ENCODE assay signal across 7 mouse cellular contexts in genomic region chr14:25707691-25708181, GRCm38 (mm10). TPM values are rescaled to one million over a fixed set of nuclear protein-coding genes. Genes with fewer than 3 reads are reported as not detected.
DNase-seq lines count a peak whose midpoint lies in the region; ATAC-seq and TF ChIP-seq lines count a peak whose summit lies in the region.

No protein-coding gene starts in this region.

- H3K27me3 ChIP-seq in heart, embryonic 10.5 days (ENCODE audit: insufficient read depth, poor library complexity, severe bottlenecking): no peaks in the 10 kb centered on the region
- no peaks in the 10 kb centered on the region for H3K27me3 ChIP-seq in thymus, adult 2 months (ENCODE audit: control insufficient read depth, insufficient read depth, low read length)

- no peak for TF ChIP-seq POLR2A in thymus, adult 2 months (IDR thresholded peaks at IDR 0.05; ENCODE audit: control insufficient read depth, extremely low read depth, insufficient read depth, low read length, poor library complexity)

- no peak for TF ChIP-seq CTCF in thymus, adult 2 months (IDR thresholded peaks at IDR 0.05; ENCODE audit: borderline replicate concordance, control insufficient read depth, extremely low read depth, insufficient read depth, low read length, poor library complexity)

- ATAC-seq in common myeloid progenitor, adult 5-6 weeks (replicated peaks; ENCODE audit: low read depth, poor library complexity, severe bottlenecking): peak; percentile 85

- no peaks in the 10 kb centered on the region for H3K9me3 ChIP-seq in heart, embryonic 10.5 days

- H3K4me1 ChIP-seq in heart, embryonic 10.5 days: peaks cover 50% of the 10 kb centered on the region
- H3K4me1 ChIP-seq in thymus, adult 2 months (replicated peaks; ENCODE audit: control insufficient read depth, insufficient read depth, low read length): peaks cover 12% of the 10 kb centered on the region

- H3K4me3 ChIP-seq in heart, embryonic 10.5 days: no peak overlapping the region
- H3K4me3 ChIP-seq in thymus, adult 2 months (ENCODE audit: control insufficient read depth, insufficient read depth, low read length): no peak overlapping the region

- 44% methylated on average over 5 of the region's 5 CpGs for WGBS in heart, embryonic 10.5 days
- 32% methylated on average over 5 of the region's 5 CpGs for WGBS in thymus, adult 2 months

- H3K27ac ChIP-seq in heart, embryonic 10.5 days: peak overlapping the region; percentile 86; the same call in 1 of the 2 replicates
- no peak overlapping the region for H3K27ac ChIP-seq in thymus, adult 2 months (ENCODE audit: control insufficient read depth, insufficient read depth, low read length)

- no peaks in the 10 kb centered on the region for H3K36me3 ChIP-seq in heart, embryonic 10.5 days
- no peaks in the 10 kb centered on the region for H3K36me3 ChIP-seq in thymus, adult 2 months (ENCODE audit: control insufficient read depth, insufficient read depth, low read length)

- DNase-seq in 416B (ENCODE audit: low read depth): peak; percentile 86
- DNase-seq in CD4-positive helper T cell, adult 2 months (ENCODE audit: low read depth, low spot score): peak; percentile 38
- DNase-seq in heart, embryonic 10.5 days (ENCODE audit: low spot score): no peak
- DNase-seq in kidney, postnatal 36 days: peak; percentile 70 to 78
- peak; percentile 61 for DNase-seq in lung, postnatal 25 days (ENCODE audit: low spot score)
- DNase-seq in thymus, adult 2 months: peak; percentile 70

RNA-seq across cellular contexts. Expression of gene Ppif, which starts 13.8 kb away (rescaled TPM):
- 44.9 and 49.5 TPM in 2 replicates for total RNA-seq in common myeloid progenitor, adult 5-6 weeks (2017)
- polyA plus RNA-seq in heart, embryonic 10.5 days (2016; fragmentation: Nextera tagmentation; extraction: Ambion mirVana): 65.7 and 104 TPM in 2 replicates
- polyA plus RNA-seq in thymus, adult 2 months (2012; rRNA removed): 105 and 108 TPM in 2 replicates
